Mouse (Mus musculus) heart, embryonic 11.5 days (tissue): ENCODE data around the gene Ppp1r11. TPM values are rescaled to one million over a fixed set of nuclear protein-coding genes. Genes with fewer than 3 reads are reported as not detected.

Experiments used
- ATAC-seq: fragments of 200-750 bp; cut with Nextera tagmentation; replicated peaks from 2 replicates; pipeline ENCODE4 v1.8.0; 2017; ENCODE audit warnings: moderate library complexity; ENCODE audit not compliant: insufficient number of reproducible peaks, low FRiP score, low TSS enrichment
- H3K27ac ChIP-seq: fragments of 300-500 bp; sonication (generic); 2 replicates; pipeline ENCODE4 v1.5.1; 2014; ENCODE audit warnings: mild to moderate bottlenecking, low read depth, low read length
- H3K27me3 ChIP-seq: fragments of 300-500 bp; sonication (generic); 2 replicates; pipeline ENCODE4 v1.6.1; 2014; ENCODE audit warnings: mild to moderate bottlenecking, low read length, mixed read lengths; ENCODE audit not compliant: control insufficient read depth, insufficient read depth
- H3K36me3 ChIP-seq: fragments of 300-500 bp; sonication (generic); 2 replicates; pipeline ENCODE4 v1.6.1; 2014; ENCODE audit warnings: mild to moderate bottlenecking, low read length, moderate library complexity, mixed read lengths; ENCODE audit not compliant: control insufficient read depth, insufficient read depth
- H3K4me1 ChIP-seq: fragments of 300-500 bp; sonication (generic); 2 replicates; pipeline ENCODE4 v1.6.1; 2014; ENCODE audit warnings: low read length; ENCODE audit not compliant: control insufficient read depth, insufficient read depth
- H3K4me2 ChIP-seq: fragments of 300-500 bp; sonication (generic); 2 replicates; pipeline ENCODE4 v1.6.1; 2014; ENCODE audit warnings: mild to moderate bottlenecking, moderate library complexity
- H3K4me3 ChIP-seq: fragments of 300-500 bp; sonication (generic); 2 replicates; pipeline ENCODE4 v1.5.1; 2014; ENCODE audit warnings: low read depth, low read length
- H3K9ac ChIP-seq: fragments of 300-500 bp; sonication (generic); 2 replicates; pipeline ENCODE4 v1.6.1; 2014; ENCODE audit warnings: mild to moderate bottlenecking, low read depth, low read length, moderate library complexity
- H3K9me3 ChIP-seq: fragments of 300-500 bp; sonication (generic); replicated peaks from 2 replicates; pipeline ENCODE4 v1.6.1; 2016; ENCODE audit warnings: low read length; ENCODE audit not compliant: control insufficient read depth
- WGBS: fragments of 180-500 bp; shearing (Covaris S2); extraction: QIAGEN DNeasy Blood & Tissue Kit; methylation state at CpG from one replicate; pipeline ENCODE4 v1.1.7; 2014; ENCODE audit not compliant: insufficient replicate concordance; 5-methylcytosine and 5-hydroxymethylcytosine counted together
- polyA plus RNA-seq: library from polyadenylated mRNA; unstranded; fragments of >200 nt; fragmentation: Nextera tagmentation; extraction: Ambion mirVana; gene quantifications from 2 replicates; pipeline ENCODE4 v1.2.1, GENCODE M21; 2014

Ppp1r11 gene
- 97.4 and 105 TPM in 2 replicates for polyA plus RNA-seq

- Histone ChIP-seq H3K4me1 (peaks cover 13% of the 10 kb centered on the region; the same call in 1 of the 2 replicates), H3K36me3 (peaks cover 8% of the 10 kb centered on the region), H3K4me2 (peak within 1 kb of the TSS; percentile 76), H3K9me3 (no peaks in the 10 kb centered on the region), H3K9ac (peak within 1 kb of the TSS; percentile 66), H3K27me3 (peaks cover 8% of the 10 kb centered on the region), H3K4me3 (peak within 1 kb of the TSS; percentile 61), H3K27ac (0 out of 2 replicates have a peak within 1 kb of the TSS, but pooled peaks have one; percentile 11)
- peak; percentile 97 for ATAC-seq
- 3% methylated on average over 36 of the region's 36 CpGs for WGBS
Measured at GRCm38 (mm10) chr17:36950981-36951947, at the start of gene Ppp1r11. TSS of gene Ppp1r11 (minus strand) at chr17:36951741.

GRCm38 (mm10) chr17:37000863-37001262 lies 49.3 kb upstream of the Ppp1r11 start, which contains the start of gene Zfp57:
TSS of gene Zfp57 (plus strand) at chr17:37001163.
- H3K9ac ChIP-seq = no peak within 1 kb of the TSS
- no peaks in the 10 kb centered on the region for H3K4me1 ChIP-seq
- WGBS = 84% methylated on average over 7 of the region's 7 CpGs
- H3K36me3 ChIP-seq = no peaks in the 10 kb centered on the region
- no peaks in the 10 kb centered on the region for H3K9me3 ChIP-seq
- H3K4me3 ChIP-seq = no peak within 1 kb of the TSS
- no peaks in the 10 kb centered on the region for H3K27me3 ChIP-seq
- no peak for ATAC-seq
- no peak within 1 kb of the TSS for H3K27ac ChIP-seq
- H3K4me2 ChIP-seq = peak within 1 kb of the TSS; percentile 75

GRCm38 (mm10) chr17:36998477-36998876 lies 46.9 kb upstream of the Ppp1r11 start:
- no peak for ATAC-seq
- no peak overlapping the region for H3K4me3 ChIP-seq
- no peak overlapping the region for H3K9ac ChIP-seq
- no peaks in the 10 kb centered on the region for H3K27me3 ChIP-seq
- WGBS = 65% methylated on average over 2 of the region's 2 CpGs
- no peaks in the 10 kb centered on the region for H3K4me1 ChIP-seq
- no peaks in the 10 kb centered on the region for H3K9me3 ChIP-seq
- no peak overlapping the region for H3K4me2 ChIP-seq
- no peaks in the 10 kb centered on the region for H3K36me3 ChIP-seq
- H3K27ac ChIP-seq = no peak overlapping the region

- H3K4me2 ChIP-seq = no peak overlapping the region
- no peaks in the 10 kb centered on the region for H3K4me1 ChIP-seq
- H3K4me3 ChIP-seq = no peak overlapping the region
- ATAC-seq = no peak; the same call in 1 of the 2 replicates
- H3K9me3 ChIP-seq = no peaks in the 10 kb centered on the region
- no peaks in the 10 kb centered on the region for H3K36me3 ChIP-seq
- WGBS = 25% methylated on average over 7 of the region's 7 CpGs
- H3K9ac ChIP-seq = no peak overlapping the region
- no peak overlapping the region for H3K27ac ChIP-seq
- no peaks in the 10 kb centered on the region for H3K27me3 ChIP-seq
Measured at GRCm38 (mm10) chr17:36997033-36997735, 45.6 kb upstream of the Ppp1r11 start.

- H3K4me2 ChIP-seq = no peak overlapping the region
- WGBS = 69% methylated on average over 3 of the region's 3 CpGs
- H3K9me3 ChIP-seq = no peaks in the 10 kb centered on the region
- no peaks in the 10 kb centered on the region for H3K36me3 ChIP-seq
- ATAC-seq = no peak
- no peaks in the 10 kb centered on the region for H3K4me1 ChIP-seq
- H3K4me3 ChIP-seq = no peak overlapping the region
- H3K27ac ChIP-seq = no peak overlapping the region
- H3K9ac ChIP-seq = no peak overlapping the region
- no peaks in the 10 kb centered on the region for H3K27me3 ChIP-seq
Measured at GRCm38 (mm10) chr17:36995448-36995847, 43.9 kb upstream of the Ppp1r11 start.

- no peak for ATAC-seq
- H3K36me3 ChIP-seq = no peaks in the 10 kb centered on the region
- H3K9me3 ChIP-seq = no peaks in the 10 kb centered on the region
- peaks cover 5% of the 10 kb centered on the region; the same call in 1 of the 2 replicates for H3K27me3 ChIP-seq
- no peak overlapping the region for H3K4me3 ChIP-seq
- H3K27ac ChIP-seq = no peak overlapping the region
- no peak overlapping the region for H3K9ac ChIP-seq
- H3K4me1 ChIP-seq = no peaks in the 10 kb centered on the region
- H3K4me2 ChIP-seq = no peak overlapping the region
- 78% methylated on average over 2 of the region's 2 CpGs for WGBS
Measured at GRCm38 (mm10) chr17:36994528-36994927, 43.0 kb upstream of the Ppp1r11 start.

- no peak overlapping the region for H3K4me3 ChIP-seq
- no peak overlapping the region for H3K27ac ChIP-seq
- H3K27me3 ChIP-seq = peaks cover 9% of the 10 kb centered on the region
- H3K4me2 ChIP-seq = no peak overlapping the region
- H3K9me3 ChIP-seq = no peaks in the 10 kb centered on the region
- H3K9ac ChIP-seq = no peak overlapping the region
- H3K4me1 ChIP-seq = no peaks in the 10 kb centered on the region; the same call in 1 of the 2 replicates
- H3K36me3 ChIP-seq = no peaks in the 10 kb centered on the region
- 92% methylated on average over 4 of the region's 4 CpGs for WGBS
- no peak for ATAC-seq
Measured at GRCm38 (mm10) chr17:36993770-36994325, 42.3 kb upstream of the Ppp1r11 start.

- no peaks in the 10 kb centered on the region for H3K36me3 ChIP-seq
- 56% methylated on average over 3 of the region's 3 CpGs for WGBS
- no peak overlapping the region for H3K4me2 ChIP-seq
- no peak overlapping the region for H3K9ac ChIP-seq
- no peak overlapping the region for H3K4me3 ChIP-seq
- ATAC-seq = no peak
- H3K4me1 ChIP-seq = no peaks in the 10 kb centered on the region; the same call in 1 of the 2 replicates
- H3K27me3 ChIP-seq = peaks cover 22% of the 10 kb centered on the region
- no peaks in the 10 kb centered on the region for H3K9me3 ChIP-seq
- no peak overlapping the region for H3K27ac ChIP-seq
Measured at GRCm38 (mm10) chr17:36992336-36993104, 41.0 kb upstream of the Ppp1r11 start.
